Mouse (Mus musculus): ENCODE results near the gene Doxl2. TPM values are rescaled to one million over a fixed set of nuclear protein-coding genes. Genes with fewer than 3 reads are reported as not detected.

Gene Doxl2
- polyA plus RNA-seq, 1 experiment from 2014 or later = not detected

DNA sequence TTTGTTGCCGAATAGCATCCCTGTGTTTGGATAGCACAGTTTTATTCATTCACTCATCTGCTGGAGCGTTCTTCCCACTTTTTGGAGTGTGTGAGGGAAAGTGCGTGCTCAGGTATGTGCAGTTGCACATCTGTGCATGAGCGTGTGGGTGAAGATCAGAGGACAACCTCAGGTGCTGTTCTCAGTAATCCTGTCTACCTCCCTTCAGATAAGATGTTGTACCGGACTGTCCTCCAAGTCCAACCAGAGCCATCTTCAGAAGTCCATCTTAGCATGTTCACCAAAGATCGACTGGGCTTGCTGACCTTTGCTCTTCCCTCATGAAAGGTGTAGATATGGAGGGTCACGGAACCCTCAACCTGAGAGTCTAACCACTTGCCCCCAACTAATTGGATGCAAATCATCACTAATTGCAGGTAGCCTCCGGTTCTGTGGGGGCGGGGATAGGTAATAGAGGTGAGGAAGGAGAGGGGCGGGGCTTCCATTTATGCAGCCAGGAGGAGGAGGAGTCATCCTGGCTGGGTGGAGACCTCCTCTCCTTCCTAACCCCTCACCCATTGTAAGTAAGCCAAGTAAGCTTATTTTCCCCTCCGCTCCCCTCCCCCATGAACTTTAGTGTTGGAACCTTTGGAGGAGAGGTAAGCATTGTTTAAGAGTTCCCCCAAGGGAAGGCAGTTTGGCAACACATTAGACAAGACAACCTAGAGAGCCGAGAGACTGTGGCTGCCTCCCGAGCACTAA is 33.8 kb downstream of the Doxl2 start:
- Histone ChIP-seq H3K4me2 (peak overlapping the region; percentile 69), H3K9me3 (ENCODE audit: low read depth, low read length) (no peaks in the 10 kb centered on the region), H3K27me3 (ENCODE audit: insufficient read depth, low read length) (no peaks in the 10 kb centered on the region), H3K4me3 (ENCODE audit: low read depth, low read length) (peak overlapping the region; percentile 32), H3K27ac (ENCODE audit: low read depth) (no peak overlapping the region), H3K4me1 (ENCODE audit: insufficient read depth) (no peaks in the 10 kb centered on the region), H3K36me3 (ENCODE audit: insufficient read depth) (no peaks in the 10 kb centered on the region), H3K9ac (no peak overlapping the region; the same call in 1 of the 2 replicates)
- ATAC-seq (ENCODE audit: insufficient read depth) = no peak; the same call in 1 of the 2 replicates
- WGBS = 17% methylated on average over 13 of the region's 13 CpGs
- no peak for TF ChIP-seq CTCF (IDR thresholded peaks at IDR 0.05; ENCODE audit: low read depth)
- DNase-seq = no peak

DNA sequence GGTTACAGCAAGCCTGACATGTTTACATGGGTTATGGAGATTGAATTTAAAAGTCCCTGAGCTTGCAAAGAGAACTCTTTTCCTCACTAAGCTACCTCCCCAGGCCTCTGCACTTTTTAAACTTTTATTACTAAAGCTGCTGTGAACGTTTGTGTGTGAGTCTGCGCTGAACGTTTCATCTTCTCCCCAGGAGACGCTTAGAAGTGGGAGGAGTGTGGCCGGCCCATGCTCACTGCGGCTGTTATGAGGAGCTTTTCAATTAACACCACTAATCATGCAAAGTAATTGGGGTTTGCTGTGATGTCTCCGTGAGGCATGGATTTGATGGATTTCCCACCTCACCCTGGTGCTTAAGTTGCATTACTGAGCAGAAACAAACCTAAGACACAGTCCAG is 34.4 kb downstream of the Doxl2 start:
- Histone ChIP-seq H3K27ac (ENCODE audit: low read depth) (no peak overlapping the region), H3K9me3 (ENCODE audit: low read depth, low read length) (no peaks in the 10 kb centered on the region), H3K9ac (no peak overlapping the region), H3K4me1 (ENCODE audit: insufficient read depth) (no peaks in the 10 kb centered on the region), H3K4me2 (peak overlapping the region; percentile 69), H3K36me3 (ENCODE audit: insufficient read depth) (no peaks in the 10 kb centered on the region), H3K27me3 (ENCODE audit: insufficient read depth, low read length) (no peaks in the 10 kb centered on the region), H3K4me3 (ENCODE audit: low read depth, low read length) (0 out of 2 replicates have a peak overlapping the region, but pooled peaks have one; percentile 32)
- TF ChIP-seq CTCF (IDR thresholded peaks at IDR 0.05; ENCODE audit: low read depth) = no peak
- WGBS = 27% methylated on average over 7 of the region's 7 CpGs
- DNase-seq (no peak), ATAC-seq (ENCODE audit: insufficient read depth) (no peak)

DNA sequence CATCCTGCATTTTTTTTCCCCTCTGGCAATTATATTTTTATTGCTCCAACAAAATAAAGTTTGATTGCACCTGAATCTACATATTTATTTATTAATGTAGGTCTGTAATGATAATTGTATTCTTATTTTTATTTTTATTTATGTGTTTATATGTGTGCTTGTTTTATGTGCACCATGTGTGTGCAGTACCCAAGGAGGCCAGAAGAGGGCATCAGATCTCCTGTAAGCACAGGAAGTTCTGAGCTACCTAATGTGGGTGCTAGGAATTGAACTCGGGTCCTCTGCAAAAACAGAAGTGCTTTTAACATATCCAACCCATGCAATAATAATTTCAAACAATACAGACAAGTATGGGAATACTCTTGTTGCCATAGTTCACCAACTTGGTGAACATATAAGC is 34.9 kb downstream of the Doxl2 start:
- no peak for DNase-seq
- Histone ChIP-seq H3K4me2 (no peak overlapping the region), H3K27ac (ENCODE audit: low read depth) (no peak overlapping the region), H3K4me1 (ENCODE audit: insufficient read depth) (no peaks in the 10 kb centered on the region), H3K36me3 (ENCODE audit: insufficient read depth) (no peaks in the 10 kb centered on the region), H3K4me3 (ENCODE audit: low read depth, low read length) (no peak overlapping the region), H3K9ac (no peak overlapping the region), H3K9me3 (ENCODE audit: low read depth, low read length) (no peaks in the 10 kb centered on the region), H3K27me3 (ENCODE audit: insufficient read depth, low read length) (no peaks in the 10 kb centered on the region)
- WGBS = 79% methylated on average over 1 of the region's 1 CpGs
- TF ChIP-seq CTCF (IDR thresholded peaks at IDR 0.05; ENCODE audit: low read depth) = peak; percentile 43; the same call in 1 of the 2 replicates
- ATAC-seq (ENCODE audit: insufficient read depth) = no peak

DNA sequence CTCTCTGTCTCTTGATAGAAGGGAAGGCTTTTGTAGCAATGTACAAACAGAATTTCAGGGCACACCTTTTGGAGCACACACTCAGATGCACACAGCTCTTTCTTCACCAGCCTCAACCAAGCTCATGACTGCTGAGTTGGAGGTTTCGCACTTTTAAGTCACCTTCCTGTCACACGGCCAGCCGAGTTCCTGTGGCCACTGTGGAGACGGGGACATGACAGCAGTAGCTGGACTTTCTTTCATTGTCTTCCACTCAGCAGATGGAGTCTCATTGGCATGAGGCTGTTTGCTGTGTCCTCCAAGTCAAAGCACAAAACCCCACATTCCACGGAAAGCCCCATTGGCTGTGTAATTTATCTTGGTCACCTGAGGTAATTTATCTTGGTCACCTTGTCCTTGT is 36.4 kb downstream of the Doxl2 start:
- H3K4me1 ChIP-seq (ENCODE audit: insufficient read depth) = no peaks in the 10 kb centered on the region
- no peak overlapping the region for H3K27ac ChIP-seq (ENCODE audit: low read depth)
- no peaks in the 10 kb centered on the region for H3K9me3 ChIP-seq (ENCODE audit: low read depth, low read length)
- ATAC-seq (ENCODE audit: insufficient read depth) (no peak), DNase-seq (no peak)
- WGBS = 61% methylated on average over 5 of the region's 5 CpGs
- no peaks in the 10 kb centered on the region for H3K36me3 ChIP-seq (ENCODE audit: insufficient read depth)
- no peak overlapping the region for H3K9ac ChIP-seq
- no peaks in the 10 kb centered on the region for H3K27me3 ChIP-seq (ENCODE audit: insufficient read depth, low read length)
- TF ChIP-seq CTCF (IDR thresholded peaks at IDR 0.05; ENCODE audit: low read depth) = no peak
- H3K4me2 ChIP-seq = no peak overlapping the region
- no peak overlapping the region for H3K4me3 ChIP-seq (ENCODE audit: low read depth, low read length)

DNA sequence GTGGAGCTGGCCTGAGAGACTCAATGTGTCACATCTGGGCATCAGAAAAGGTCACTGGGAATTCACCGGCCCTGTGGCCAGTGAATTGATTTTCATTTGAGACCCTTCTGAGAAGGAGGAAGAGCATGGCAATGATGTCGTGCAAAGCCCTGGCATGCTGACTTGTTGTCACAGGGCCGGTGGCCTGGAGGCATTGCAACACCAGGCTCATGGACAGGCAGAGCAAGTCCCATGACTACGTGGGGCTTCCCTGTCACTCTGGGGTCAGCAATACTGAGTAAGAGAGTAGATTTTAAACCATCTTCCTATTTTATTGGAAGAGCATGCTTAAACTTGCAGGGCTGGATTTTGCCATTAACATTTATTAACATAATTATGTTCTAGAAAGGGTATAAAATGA is 38.3 kb downstream of the Doxl2 start:
- Histone ChIP-seq H3K4me2 (no peak overlapping the region), H3K36me3 (ENCODE audit: insufficient read depth) (no peaks in the 10 kb centered on the region), H3K4me3 (ENCODE audit: low read depth, low read length) (no peak overlapping the region), H3K27me3 (ENCODE audit: insufficient read depth, low read length) (no peaks in the 10 kb centered on the region), H3K9ac (no peak overlapping the region), H3K27ac (ENCODE audit: low read depth) (no peak overlapping the region), H3K9me3 (ENCODE audit: low read depth, low read length) (no peaks in the 10 kb centered on the region), H3K4me1 (ENCODE audit: insufficient read depth) (no peaks in the 10 kb centered on the region; the same call in 1 of the 2 replicates)
- WGBS = 70% methylated on average over 4 of the region's 4 CpGs
- TF ChIP-seq CTCF (IDR thresholded peaks at IDR 0.05; ENCODE audit: low read depth) = no peak
- no peak for DNase-seq
- ATAC-seq (ENCODE audit: insufficient read depth) = no peak

DNA sequence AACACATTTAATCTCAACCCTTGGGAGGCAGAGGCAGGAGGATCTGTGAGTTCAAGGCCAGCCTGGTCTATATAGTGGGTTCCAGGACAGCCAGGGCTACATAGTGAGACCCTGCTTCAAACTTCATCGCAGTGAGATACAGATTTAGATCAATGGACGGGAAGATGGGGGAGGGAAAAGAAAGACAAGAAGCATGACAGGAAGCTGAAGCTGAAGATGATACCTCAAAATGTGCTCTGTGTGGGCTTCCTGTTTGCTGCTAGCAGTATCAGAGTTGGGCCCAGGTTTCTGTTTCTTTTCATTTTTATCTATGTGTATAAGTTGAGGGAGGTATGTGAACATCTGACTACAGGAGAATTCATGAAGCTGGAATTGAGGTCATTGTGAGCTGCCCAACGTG is 38.7 kb downstream of the Doxl2 start:
- no peak for ATAC-seq (ENCODE audit: insufficient read depth)
- TF ChIP-seq CTCF (IDR thresholded peaks at IDR 0.05; ENCODE audit: low read depth) = no peak
- Histone ChIP-seq H3K4me1 (ENCODE audit: insufficient read depth) (no peaks in the 10 kb centered on the region; the same call in 1 of the 2 replicates), H3K27ac (ENCODE audit: low read depth) (no peak overlapping the region), H3K4me3 (ENCODE audit: low read depth, low read length) (no peak overlapping the region), H3K27me3 (ENCODE audit: insufficient read depth, low read length) (no peaks in the 10 kb centered on the region), H3K9me3 (ENCODE audit: low read depth, low read length) (no peaks in the 10 kb centered on the region), H3K9ac (no peak overlapping the region), H3K4me2 (no peak overlapping the region), H3K36me3 (ENCODE audit: insufficient read depth) (no peaks in the 10 kb centered on the region)
- WGBS = 77% methylated on average over 3 of the region's 3 CpGs
- no peak for DNase-seq

GRCm38 (mm10) chr6:49017150-49017549 is 42.4 kb downstream of the Doxl2 start:
- no peaks in the 10 kb centered on the region for H3K27me3 ChIP-seq (ENCODE audit: insufficient read depth, low read length)
- H3K4me2 ChIP-seq = peak overlapping the region; percentile 27; the same call in 1 of the 2 replicates
- no peak overlapping the region for H3K4me3 ChIP-seq (ENCODE audit: low read depth, low read length)
- no peaks in the 10 kb centered on the region for H3K36me3 ChIP-seq (ENCODE audit: insufficient read depth)
- 29% methylated on average over 12 of the region's 12 CpGs for WGBS
- TF ChIP-seq CTCF (IDR thresholded peaks at IDR 0.05; ENCODE audit: low read depth) = no peak
- peak; percentile 82 for DNase-seq
- ATAC-seq (ENCODE audit: insufficient read depth) = peak; percentile 80; the same call in 1 of the 2 replicates
- 0 out of 2 replicates have a peak overlapping the region, but pooled peaks have one; percentile 13 for H3K27ac ChIP-seq (ENCODE audit: low read depth)
- no peak overlapping the region for H3K9ac ChIP-seq
- no peaks in the 10 kb centered on the region for H3K9me3 ChIP-seq (ENCODE audit: low read depth, low read length)
- H3K4me1 ChIP-seq (ENCODE audit: insufficient read depth) = no peaks in the 10 kb centered on the region; the same call in 1 of the 2 replicates
